Mouse (Mus musculus): ENCODE measurements at regions not wholly inside any gene's neighbourhood (a gene's known extent, or its start where the extent isn't known, plus 50 kb on each side); places are given as distances from the start of the nearest gene placed in this dataset.

- no peak for TF ChIP-seq CEBPB (IDR thresholded peaks at IDR 0.05; ENCODE audit: insufficient read depth, poor library complexity, severe bottlenecking)
- Histone ChIP-seq H3K36me3 (ENCODE audit: control insufficient read depth, insufficient read depth) (no peaks in the 10 kb centered on the region), H3K27me3 (ENCODE audit: control insufficient read depth, insufficient read depth, insufficient read length) (no peaks in the 10 kb centered on the region), H3K4me3 (no peak overlapping the region), H3K4me2 (ENCODE audit: low read depth) (no peak overlapping the region), H3ac (ENCODE audit: control insufficient read depth, insufficient read length) (no peak overlapping the region), H3K79me2 (ENCODE audit: control insufficient read depth, insufficient read depth) (no peaks in the 10 kb centered on the region)
These were observed 441.9 kb downstream of the Gpam start for GRCm38 (mm10) chr19:54685147-54685546.

Data from myocyte (in vitro differentiated cells).